Mouse (Mus musculus): Measurements from ENCODE around the gene Syndig1. TPM values are rescaled to one million over a fixed set of nuclear protein-coding genes. Genes with fewer than 3 reads are reported as not detected.

Syndig1 gene
- polyA plus RNA-seq, 1 experiment: not detected

GRCm38 (mm10) chr2:149983107-149983506 lies 154.1 kb downstream of the Syndig1 start:
- TF ChIP-seq POLR2A (IDR thresholded peaks at IDR 0.05; ENCODE audit: insufficient read depth, low read depth, low read length) (no peak), CTCF (IDR thresholded peaks at IDR 0.05; ENCODE audit: insufficient read depth, low read depth, low read length) (no peak)
- 86% methylated on average over 1 of the region's 1 CpGs for WGBS
- Histone ChIP-seq H3K27ac (ENCODE audit: insufficient read depth, low read depth, low read length) (no peak overlapping the region), H3K4me3 (ENCODE audit: insufficient read depth, low read depth, low read length) (no peak overlapping the region), H3K4me1 (ENCODE audit: control insufficient read depth, insufficient read depth, low read length) (no peaks in the 10 kb centered on the region)

GRCm38 (mm10) chr2:149987610-149988009 lies 158.6 kb downstream of the Syndig1 start:
- no peaks in the 10 kb centered on the region for H3K4me1 ChIP-seq (ENCODE audit: control insufficient read depth, insufficient read depth, low read length)
- H3K4me3 ChIP-seq (ENCODE audit: insufficient read depth, low read depth, low read length): no peak overlapping the region
- no peak overlapping the region for H3K27ac ChIP-seq (ENCODE audit: insufficient read depth, low read depth, low read length)
- no peak for TF ChIP-seq CTCF (IDR thresholded peaks at IDR 0.05; ENCODE audit: insufficient read depth, low read depth, low read length)
- no peak for TF ChIP-seq POLR2A (IDR thresholded peaks at IDR 0.05; ENCODE audit: insufficient read depth, low read depth, low read length)

GRCm38 (mm10) chr2:149991506-149991905 lies 162.5 kb downstream of the Syndig1 start:
- 27% methylated on average over 2 of the region's 2 CpGs for WGBS
- Histone ChIP-seq H3K4me1 (ENCODE audit: control insufficient read depth, insufficient read depth, low read length) (no peaks in the 10 kb centered on the region), H3K4me3 (ENCODE audit: insufficient read depth, low read depth, low read length) (no peak overlapping the region), H3K27ac (ENCODE audit: insufficient read depth, low read depth, low read length) (no peak overlapping the region)
- TF ChIP-seq CTCF (IDR thresholded peaks at IDR 0.05; ENCODE audit: insufficient read depth, low read depth, low read length) (no peak), POLR2A (IDR thresholded peaks at IDR 0.05; ENCODE audit: insufficient read depth, low read depth, low read length) (no peak)

GRCm38 (mm10) chr2:149992921-149993320 lies 163.9 kb downstream of the Syndig1 start:
- 95% methylated on average over 4 of the region's 4 CpGs for WGBS
- Histone ChIP-seq H3K4me1 (ENCODE audit: control insufficient read depth, insufficient read depth, low read length) (no peaks in the 10 kb centered on the region), H3K27ac (ENCODE audit: insufficient read depth, low read depth, low read length) (no peak overlapping the region), H3K4me3 (ENCODE audit: insufficient read depth, low read depth, low read length) (no peak overlapping the region)
- no peak for TF ChIP-seq CTCF (IDR thresholded peaks at IDR 0.05; ENCODE audit: insufficient read depth, low read depth, low read length)
- no peak for TF ChIP-seq POLR2A (IDR thresholded peaks at IDR 0.05; ENCODE audit: insufficient read depth, low read depth, low read length)

- WGBS: 70% methylated on average over 5 of the region's 5 CpGs
- no peak overlapping the region for H3K4me3 ChIP-seq (ENCODE audit: insufficient read depth, low read depth, low read length)
- no peak for TF ChIP-seq POLR2A (IDR thresholded peaks at IDR 0.05; ENCODE audit: insufficient read depth, low read depth, low read length)
- TF ChIP-seq CTCF (IDR thresholded peaks at IDR 0.05; ENCODE audit: insufficient read depth, low read depth, low read length): no peak
- H3K27ac ChIP-seq (ENCODE audit: insufficient read depth, low read depth, low read length): no peak overlapping the region
- H3K4me1 ChIP-seq (ENCODE audit: control insufficient read depth, insufficient read depth, low read length): no peaks in the 10 kb centered on the region
Observed at GRCm38 (mm10) chr2:149996382-149996964, 167.5 kb downstream of the Syndig1 start.

- no peak overlapping the region for H3K27ac ChIP-seq (ENCODE audit: insufficient read depth, low read depth, low read length)
- no peak overlapping the region for H3K4me3 ChIP-seq (ENCODE audit: insufficient read depth, low read depth, low read length)
- TF ChIP-seq POLR2A (IDR thresholded peaks at IDR 0.05; ENCODE audit: insufficient read depth, low read depth, low read length): no peak
- TF ChIP-seq CTCF (IDR thresholded peaks at IDR 0.05; ENCODE audit: insufficient read depth, low read depth, low read length): no peak
- H3K4me1 ChIP-seq (ENCODE audit: control insufficient read depth, insufficient read depth, low read length): no peaks in the 10 kb centered on the region
- 54% methylated on average over 2 of the region's 2 CpGs for WGBS
Observed at GRCm38 (mm10) chr2:149997657-149998056, 168.6 kb downstream of the Syndig1 start.

- Histone ChIP-seq H3K27ac (ENCODE audit: insufficient read depth, low read depth, low read length) (no peak overlapping the region), H3K4me3 (ENCODE audit: insufficient read depth, low read depth, low read length) (no peak overlapping the region), H3K4me1 (ENCODE audit: control insufficient read depth, insufficient read depth, low read length) (no peaks in the 10 kb centered on the region)
- TF ChIP-seq POLR2A (IDR thresholded peaks at IDR 0.05; ENCODE audit: insufficient read depth, low read depth, low read length) (no peak), CTCF (IDR thresholded peaks at IDR 0.05; ENCODE audit: insufficient read depth, low read depth, low read length) (no peak)
- 69% methylated on average over 4 of the region's 4 CpGs for WGBS
Observed at GRCm38 (mm10) chr2:149998373-149999108, 169.5 kb downstream of the Syndig1 start.

GRCm38 (mm10) chr2:150000564-150000963 lies 171.6 kb downstream of the Syndig1 start:
- H3K4me1 ChIP-seq (ENCODE audit: control insufficient read depth, insufficient read depth, low read length): no peaks in the 10 kb centered on the region
- TF ChIP-seq CTCF (IDR thresholded peaks at IDR 0.05; ENCODE audit: insufficient read depth, low read depth, low read length) (no peak), POLR2A (IDR thresholded peaks at IDR 0.05; ENCODE audit: insufficient read depth, low read depth, low read length) (no peak)
- no peak overlapping the region for H3K4me3 ChIP-seq (ENCODE audit: insufficient read depth, low read depth, low read length)
- WGBS: 70% methylated on average over 2 of the region's 2 CpGs
- H3K27ac ChIP-seq (ENCODE audit: insufficient read depth, low read depth, low read length): no peak overlapping the region

GRCm38 (mm10) chr2:150003499-150003898 lies 174.5 kb downstream of the Syndig1 start:
- Histone ChIP-seq H3K4me1 (ENCODE audit: control insufficient read depth, insufficient read depth, low read length) (no peaks in the 10 kb centered on the region), H3K4me3 (ENCODE audit: insufficient read depth, low read depth, low read length) (no peak overlapping the region), H3K27ac (ENCODE audit: insufficient read depth, low read depth, low read length) (no peak overlapping the region)
- TF ChIP-seq CTCF (IDR thresholded peaks at IDR 0.05; ENCODE audit: insufficient read depth, low read depth, low read length) (no peak), POLR2A (IDR thresholded peaks at IDR 0.05; ENCODE audit: insufficient read depth, low read depth, low read length) (no peak)
- 91% methylated on average over 3 of the region's 3 CpGs for WGBS
